Mouse (Mus musculus): ENCODE data around the gene Tmem205.

Gene Tmem205

GRCm38 (mm10) chr9:21927208-21927753 lies at the start of gene Tmem205, which contains the start of gene Ccdc159:
Gene Tmem205 (minus strand): TSS chr9:21927556.
Gene Ccdc159 (plus strand): TSS chr9:21927471.
- in situ Hi-C loops (cut with MboI, MseI): no loop called here

DNA sequence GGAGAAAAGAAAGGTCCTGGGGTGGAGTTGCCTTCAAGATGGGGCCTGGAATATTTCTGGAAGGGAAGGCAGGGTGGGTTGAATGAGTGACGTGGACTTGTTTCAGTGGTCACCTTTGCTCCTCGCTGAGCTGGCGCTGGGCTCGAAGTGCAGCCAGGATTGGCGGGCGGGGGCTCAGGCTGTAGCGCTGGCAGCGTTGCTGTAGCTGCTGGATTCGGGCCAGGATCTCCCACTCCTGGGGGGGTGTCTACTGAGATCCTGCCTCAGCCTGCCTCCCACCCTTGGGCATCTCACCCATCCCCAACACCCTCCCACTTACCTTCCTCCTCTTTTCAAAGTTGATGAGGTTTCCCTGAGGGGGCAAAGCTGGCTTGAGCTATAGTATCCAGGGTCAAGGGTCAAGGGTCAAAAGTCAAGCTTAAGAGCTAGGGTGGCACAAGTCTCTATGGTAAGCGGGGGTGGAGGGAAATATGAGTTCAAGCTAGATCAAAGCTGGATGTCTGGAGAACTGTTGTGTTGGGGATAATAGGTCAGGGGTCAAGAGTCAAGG lies 49.3 kb upstream of the Tmem205 start:
- in situ Hi-C loops (cut with MboI, MseI): loop anchor here in 1 of 2 experiments (5.0 kb wide), 1 partner anchor 86 kb away; no protein-coding TSS in a partner anchor

GRCm38 (mm10) chr9:21969304-21969703 lies 41.9 kb upstream of the Tmem205 start:
- in situ Hi-C loops (cut with MboI, MseI): no loop called here

- in situ Hi-C loops (cut with MboI, MseI): no loop called here
Observed at GRCm38 (mm10) chr9:21968883-21969282, 41.5 kb upstream of the Tmem205 start.

- in situ Hi-C loops (cut with MboI, MseI): no loop called here
Observed at GRCm38 (mm10) chr9:21963417-21963816, 36.1 kb upstream of the Tmem205 start, which contains the start of gene Epor. Gene Epor (minus strand): TSS chr9:21963506.

DNA sequence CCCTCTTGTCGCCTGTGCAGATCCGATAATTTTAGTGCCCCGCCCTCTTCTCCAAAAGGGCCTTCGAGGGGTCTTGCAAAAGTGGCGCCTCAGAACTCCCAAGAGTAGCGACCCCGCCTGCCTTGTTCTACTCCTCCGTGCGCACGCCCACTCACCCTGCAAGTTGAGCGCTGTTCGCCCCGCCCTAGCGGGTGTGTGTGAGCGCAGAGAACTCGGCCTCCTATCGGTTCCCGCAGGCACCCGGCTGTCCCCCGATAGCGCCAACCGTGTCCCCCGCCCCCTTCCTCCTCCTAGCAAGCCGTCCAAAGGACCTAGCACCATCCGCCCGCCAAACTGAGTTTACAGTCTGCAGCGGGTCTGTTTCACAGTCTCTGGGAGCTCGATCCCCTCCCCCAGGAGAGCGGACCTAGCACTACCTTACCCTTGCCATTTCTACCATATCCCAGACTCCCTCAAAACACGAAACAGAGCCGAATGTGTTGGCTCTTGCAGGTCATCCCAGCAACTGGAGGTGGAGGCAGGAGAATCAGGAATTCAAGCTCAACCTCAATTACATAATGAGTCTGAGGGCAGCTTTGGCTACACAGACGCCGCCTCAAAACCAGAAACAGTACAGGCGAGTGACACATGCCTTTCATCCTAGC lies 35.2 kb upstream of the Tmem205 start:
- in situ Hi-C loops (cut with MboI, MseI): no loop called here

- in situ Hi-C loops (cut with MboI, MseI): no loop called here
Observed at GRCm38 (mm10) chr9:21962010-21962409, 34.7 kb upstream of the Tmem205 start.

DNA sequence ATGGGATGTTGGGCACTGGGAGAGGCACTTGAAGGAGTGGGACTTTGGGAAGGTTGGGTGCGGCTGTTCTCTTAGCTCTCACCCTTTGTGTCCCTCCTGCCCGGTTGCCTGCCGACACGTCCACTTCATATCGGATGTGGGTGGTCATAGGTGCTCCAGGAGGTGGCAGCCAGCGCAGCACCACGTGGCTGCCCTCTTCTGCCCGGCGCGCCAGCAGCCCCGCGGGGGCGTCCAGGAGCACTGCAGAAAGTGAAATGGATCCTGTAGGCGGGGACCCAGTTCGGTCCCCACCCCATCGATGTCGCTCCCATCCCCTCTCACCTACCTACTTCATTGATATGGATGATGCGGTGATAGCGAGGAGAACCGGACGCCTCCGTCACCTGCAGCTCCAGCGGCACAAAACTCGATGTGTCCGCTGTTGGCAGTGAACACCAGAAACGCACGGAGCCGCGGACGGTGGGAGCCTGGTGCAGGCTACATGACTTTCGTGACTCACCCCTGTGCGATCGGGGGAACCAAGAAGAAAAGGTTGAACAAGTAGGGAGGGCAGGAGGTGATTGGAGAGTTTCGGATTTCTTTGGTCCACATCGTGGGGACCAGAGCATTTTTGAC lies 34.1 kb upstream of the Tmem205 start:
- in situ Hi-C loops (cut with MboI, MseI): no loop called here

- in situ Hi-C loops (cut with MboI, MseI): no loop called here
Observed at GRCm38 (mm10) chr9:21960558-21961208, 33.3 kb upstream of the Tmem205 start.

- in situ Hi-C loops (cut with MboI, MseI): no loop called here
Observed at GRCm38 (mm10) chr9:21960135-21960534, 32.8 kb upstream of the Tmem205 start.

- in situ Hi-C loops (cut with MboI, MseI): no loop called here
Observed at GRCm38 (mm10) chr9:21959244-21959643, 31.9 kb upstream of the Tmem205 start.

- in situ Hi-C loops (cut with MboI, MseI): no loop called here
Observed at GRCm38 (mm10) chr9:21958372-21958771, 31.0 kb upstream of the Tmem205 start.

DNA sequence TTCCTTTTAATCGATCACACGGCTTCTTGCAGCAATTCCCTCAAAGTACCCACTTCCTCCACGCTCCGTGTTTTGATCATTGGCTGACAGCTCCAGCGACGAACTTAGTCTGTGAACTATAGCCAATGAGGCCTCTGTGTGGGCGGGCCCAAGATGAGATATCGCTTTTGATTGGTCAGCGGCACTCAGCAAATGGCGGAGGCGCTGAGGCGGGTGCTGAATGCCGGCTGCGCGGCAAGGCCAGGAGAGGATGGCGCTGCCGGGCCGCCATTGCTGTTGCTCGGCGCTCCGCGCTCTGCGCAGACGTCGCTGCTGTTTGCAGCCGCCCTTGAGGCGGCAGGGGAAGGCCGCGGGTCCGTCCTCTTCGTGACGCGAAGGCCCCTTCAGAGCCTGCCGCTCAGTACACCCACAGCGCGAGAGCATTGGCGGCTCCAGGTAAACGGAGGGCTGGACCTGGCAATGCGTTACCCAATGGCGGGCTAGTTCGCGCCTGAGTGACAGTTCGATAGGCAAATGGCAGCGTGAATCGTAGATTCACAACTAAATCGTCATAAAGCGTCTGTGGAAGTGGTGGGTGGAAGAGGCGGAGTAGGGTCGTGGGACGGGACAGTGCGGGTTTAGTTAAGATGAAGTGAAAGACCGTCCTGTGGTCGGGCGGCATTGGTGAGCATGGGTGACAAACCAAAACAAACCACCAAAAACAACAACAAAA lies 28.4 kb upstream of the Tmem205 start, which contains the start of gene Swsap1:
Swsap1 (plus strand) TSS at position 186 of the 712 bp plus-strand sequence.
- in situ Hi-C loops (cut with MboI, MseI): no loop called here

GRCm38 (mm10) chr9:21955225-21955569 lies 27.8 kb upstream of the Tmem205 start:
- in situ Hi-C loops (cut with MboI, MseI): no loop called here

- in situ Hi-C loops (cut with MboI, MseI): no loop called here
Observed at GRCm38 (mm10) chr9:21954635-21955034, 27.3 kb upstream of the Tmem205 start.

DNA sequence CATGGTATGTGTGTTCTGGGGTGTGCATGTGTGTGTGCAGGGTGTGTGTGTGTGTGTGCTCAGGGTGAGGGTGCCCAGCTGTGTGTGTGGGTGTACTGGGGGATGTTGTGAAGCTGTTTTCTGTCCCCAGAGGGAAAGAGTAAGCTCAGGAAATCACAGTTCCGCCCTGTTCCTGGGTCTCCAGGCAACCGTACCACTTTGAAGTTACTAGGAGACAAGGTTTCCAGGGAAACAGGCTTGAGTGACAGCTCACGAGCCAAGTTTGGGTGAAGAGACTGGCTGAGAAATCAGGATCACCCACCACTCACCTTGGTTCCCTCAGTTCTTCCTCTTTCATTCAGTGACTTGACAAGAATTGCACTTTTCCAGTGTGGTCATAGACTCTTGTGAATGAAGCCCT lies 26.2 kb upstream of the Tmem205 start:
- in situ Hi-C loops (cut with MboI, MseI): no loop called here

GRCm38 (mm10) chr9:21951977-21952376 lies 24.6 kb upstream of the Tmem205 start:
- in situ Hi-C loops (cut with MboI, MseI): no loop called here

- in situ Hi-C loops (cut with MboI, MseI): no loop called here
Observed at GRCm38 (mm10) chr9:21950322-21950721, 23.0 kb upstream of the Tmem205 start.

- in situ Hi-C loops (cut with MboI, MseI): no loop called here
Observed at GRCm38 (mm10) chr9:21948790-21949189, 21.4 kb upstream of the Tmem205 start.

GRCm38 (mm10) chr9:21948146-21948545 lies 20.8 kb upstream of the Tmem205 start:
- in situ Hi-C loops (cut with MboI, MseI): no loop called here

- in situ Hi-C loops (cut with MboI, MseI): no loop called here
Observed at GRCm38 (mm10) chr9:21947540-21948130, 20.3 kb upstream of the Tmem205 start.
